Mouse (Mus musculus) CH12.LX (cell line): ENCODE measurements around the gene Wdr4.

Experiments
- CHD1 ChIP-seq: IDR thresholded peaks from 2 replicates; pipeline ENCODE4 v1.6.1; 2012; ENCODE audit warnings: low read depth, low read length, improper control_type of control experiment, inconsistent platforms
- CTCF ChIP-seq, 2 experiments: IDR thresholded peaks in 1 of 2; conservative IDR thresholded peaks in 1 of 2; 2 replicates each; pipeline ENCODE4 v1.5.1; 2011 to 2012; ENCODE audit warnings: low read depth in 2 of 2, low read length in 2 of 2, improper control_type of control experiment in 1 of 2, inconsistent platforms in 1 of 2, mild to moderate bottlenecking in 1 of 2, moderate library complexity in 1 of 2
- EP300 ChIP-seq: IDR thresholded peaks from 2 replicates; pipeline ENCODE4 v1.6.1; 2011; ENCODE audit warnings: low read length, improper control_type of control experiment
- ETS1 ChIP-seq: conservative IDR thresholded peaks from 2 replicates; pipeline ENCODE4 v1.6.1; 2012; ENCODE audit warnings: low read depth, mild to moderate bottlenecking, inconsistent platforms, low read length, improper control_type of control experiment, moderate library complexity
- MAFK ChIP-seq: IDR thresholded peaks from 2 replicates; pipeline ENCODE4 v1.6.1; 2011; ENCODE audit warnings: low read length, improper control_type of control experiment; ENCODE audit not compliant: insufficient replicate concordance
- MAZ ChIP-seq: IDR thresholded peaks from 2 replicates; pipeline ENCODE4 v1.6.1; 2012; ENCODE audit warnings: low read depth, mild to moderate bottlenecking, inconsistent platforms, low read length, improper control_type of control experiment, moderate library complexity
- MEF2A ChIP-seq: IDR thresholded peaks from 2 replicates; pipeline ENCODE4 v1.6.1; 2014; ENCODE audit warnings: low read depth, mild to moderate bottlenecking, inconsistent platforms, low read length, improper control_type of control experiment, borderline replicate concordance
- MYC ChIP-seq: IDR thresholded peaks from 2 replicates; pipeline ENCODE4 v1.6.1; 2011; ENCODE audit warnings: low read depth, mild to moderate bottlenecking, improper control_type of control experiment, low read length
- NELFE ChIP-seq: IDR thresholded peaks from 2 replicates; pipeline ENCODE4 v1.6.1; 2011; ENCODE audit warnings: low read depth, low read length, improper control_type of control experiment
- POLR2A ChIP-seq: IDR thresholded peaks from 2 replicates; pipeline ENCODE4 v1.6.1; 2011; ENCODE audit warnings: low read depth, mild to moderate bottlenecking, improper control_type of control experiment, low read length
- SIN3A ChIP-seq: IDR thresholded peaks from 2 replicates; pipeline ENCODE4 v1.6.1; 2012; ENCODE audit warnings: low read length, improper control_type of control experiment, inconsistent platforms
- UBTF ChIP-seq: IDR thresholded peaks from 2 replicates; pipeline ENCODE4 v1.6.1; 2012; ENCODE audit warnings: low read depth, mild to moderate bottlenecking, inconsistent platforms, low read length, improper control_type of control experiment, moderate library complexity
- USF1 ChIP-seq: IDR thresholded peaks from 2 replicates; pipeline ENCODE4 v1.6.1; 2014; ENCODE audit warnings: low read depth, mild to moderate bottlenecking, inconsistent platforms, low read length, improper control_type of control experiment
- ZKSCAN1 ChIP-seq: IDR thresholded peaks from 2 replicates; pipeline ENCODE4 v1.6.1; 2012; ENCODE audit warnings: low read depth, inconsistent platforms, low read length, improper control_type of control experiment, borderline replicate concordance

GRCm38 (mm10) chr17:31462506-31462905, 57.3 kb downstream of the Wdr4 start:
- TF ChIP-seq UBTF (no peak), ZKSCAN1 (no peak), CTCF (conservative IDR thresholded peaks at IDR 0.05 in 1 of 2, IDR thresholded peaks at IDR 0.05 in 1 of 2; ENCODE audit: low read depth in 2 of 2, low read length in 2 of 2) (no peak), MYC (no peak), SIN3A (no peak), MEF2A (no peak), POLR2A (no peak), EP300 (no peak), CHD1 (no peak), ETS1 (no peak), NELFE (no peak), MAFK (no peak), USF1 (no peak), MAZ (no peak)
